Mouse (Mus musculus): ENCODE measurements at regions not wholly inside any gene's neighbourhood (a gene's known extent, or its start where the extent isn't known, plus 50 kb on each side); places are given as distances from the start of the nearest gene placed in this dataset.

GRCm38 (mm10) chr4:124178401-124179018, 260.7 kb upstream of the 4930535I16Rik start:
- DNase-seq (ENCODE audit: low read depth, low spot score): no peak

GRCm38 (mm10) chr4:124175531-124175930, 257.7 kb upstream of the 4930535I16Rik start:
- no peak for DNase-seq (ENCODE audit: low read depth, low spot score)

GRCm38 (mm10) chr4:124154627-124155026, 236.8 kb upstream of the 4930535I16Rik start:
- no peak for DNase-seq (ENCODE audit: low read depth, low spot score)

DNA sequence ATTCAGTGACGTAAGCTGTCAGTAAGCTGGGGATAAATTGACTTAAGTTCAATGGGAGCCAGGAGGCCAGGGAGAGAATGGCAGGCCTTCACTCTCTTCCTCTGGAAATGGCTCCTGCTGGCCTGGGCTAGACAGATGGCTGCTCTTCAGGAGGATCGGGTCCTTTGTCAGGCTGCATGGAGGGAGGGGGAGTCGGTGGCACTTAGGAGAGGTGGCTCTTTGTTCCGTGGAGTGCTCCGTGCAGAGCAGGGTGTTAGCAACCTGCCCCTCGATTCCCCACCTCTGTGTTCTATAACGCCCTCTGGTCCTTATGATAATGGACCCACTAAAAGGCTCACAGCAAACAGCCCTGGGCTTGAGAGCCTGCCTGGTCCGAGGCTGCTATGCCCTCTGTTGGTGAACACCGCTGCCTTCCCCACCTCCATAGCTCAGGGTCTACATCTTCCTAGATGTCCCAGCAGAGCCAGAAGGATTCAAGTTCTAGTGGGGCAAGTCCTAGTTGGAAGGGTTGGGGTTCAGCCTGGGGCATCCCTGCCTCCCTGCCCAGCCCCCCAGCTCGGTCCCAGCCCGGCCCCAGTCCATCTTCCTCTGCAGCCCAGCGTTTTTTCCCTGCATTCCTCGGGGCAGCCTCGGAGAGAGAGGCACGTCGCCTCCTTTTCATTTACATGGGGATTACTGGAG, 232.1 kb upstream of the 4930535I16Rik start:
- no peak for DNase-seq (ENCODE audit: low read depth, low spot score)

GRCm38 (mm10) chr4:124149037-124149436, 231.2 kb upstream of the 4930535I16Rik start:
- no peak for DNase-seq (ENCODE audit: low read depth, low spot score)

- no peak for DNase-seq (ENCODE audit: low read depth, low spot score)
Observed at GRCm38 (mm10) chr4:124147276-124147675, 229.5 kb upstream of the 4930535I16Rik start.

GRCm38 (mm10) chr4:124146135-124146534, 228.3 kb upstream of the 4930535I16Rik start:
- DNase-seq (ENCODE audit: low read depth, low spot score): no peak

GRCm38 (mm10) chr4:124143630-124144029, 225.8 kb upstream of the 4930535I16Rik start:
- no peak for DNase-seq (ENCODE audit: low read depth, low spot score)

- no peak for DNase-seq (ENCODE audit: low read depth, low spot score)
Observed at GRCm38 (mm10) chr4:124143226-124143625, 225.4 kb upstream of the 4930535I16Rik start.

DNA sequence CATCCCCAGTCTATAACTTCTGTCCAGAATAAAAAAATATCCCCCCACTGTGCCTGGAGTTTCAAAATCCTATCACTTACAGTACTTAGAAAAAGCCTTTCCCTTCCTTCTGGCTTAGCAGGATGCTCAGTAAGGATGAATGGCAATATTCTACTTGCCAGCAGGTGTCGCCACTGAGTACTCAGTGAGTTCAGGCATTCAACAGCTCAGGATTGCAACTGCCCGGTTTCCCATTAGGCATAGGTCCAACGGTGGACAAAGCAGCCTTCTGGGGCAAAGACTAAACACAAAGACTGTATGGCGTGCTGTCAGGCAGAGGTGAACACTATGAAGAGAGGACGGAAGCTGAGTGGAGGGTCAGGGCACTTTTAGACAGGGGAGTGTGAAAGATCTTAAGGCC, 224.3 kb upstream of the 4930535I16Rik start:
- peak; percentile 73 for DNase-seq (ENCODE audit: low read depth, low spot score)

GRCm38 (mm10) chr4:124135165-124135470, 217.3 kb upstream of the 4930535I16Rik start:
- no peak for DNase-seq (ENCODE audit: low read depth, low spot score)

GRCm38 (mm10) chr4:124134341-124135164, 216.7 kb upstream of the 4930535I16Rik start:
- DNase-seq (ENCODE audit: low read depth, low spot score): no peak

DNA sequence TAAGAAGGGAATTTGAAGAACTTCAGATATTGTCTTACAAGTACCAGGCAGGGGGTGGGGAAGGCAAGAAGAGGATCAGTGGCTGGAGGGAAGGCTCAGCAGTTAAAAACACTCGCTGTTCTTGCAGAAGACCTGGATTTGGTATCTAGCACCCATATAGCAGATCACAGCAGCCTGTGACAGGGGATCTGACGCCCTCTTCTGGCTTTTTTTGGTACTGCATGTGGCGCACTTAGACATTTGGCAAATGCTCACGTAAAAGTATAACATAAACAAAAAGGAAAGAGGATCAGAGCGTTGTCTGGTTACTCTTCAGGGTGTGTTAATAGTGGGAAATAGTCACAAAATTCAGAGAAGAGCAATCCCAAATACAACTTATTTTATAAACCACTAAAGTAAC, 213.1 kb upstream of the 4930535I16Rik start:
- peak; percentile 14 for DNase-seq (ENCODE audit: low read depth, low spot score)

GRCm38 (mm10) chr4:124126258-124126657, 208.4 kb upstream of the 4930535I16Rik start:
- DNase-seq (ENCODE audit: low read depth, low spot score): no peak

DNA sequence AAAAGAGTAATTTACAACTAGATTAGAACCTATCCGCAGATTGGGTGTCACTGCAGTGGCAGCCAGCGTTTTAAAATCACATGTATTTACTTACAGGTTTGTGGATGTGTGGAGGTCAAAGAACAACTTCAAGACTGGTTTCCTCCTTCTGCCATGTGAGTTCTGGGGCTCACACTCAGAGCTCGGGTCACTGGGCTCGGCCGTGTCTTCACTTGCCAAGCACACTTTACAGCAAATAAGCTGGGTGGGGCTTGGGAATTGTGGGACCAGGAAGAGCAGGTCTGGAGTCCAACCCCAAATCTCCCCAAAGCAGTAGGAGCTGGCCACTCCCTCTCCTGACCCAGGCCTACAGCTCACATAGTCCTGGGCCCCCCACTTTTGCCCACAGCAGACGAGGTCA, 202.5 kb upstream of the 4930535I16Rik start:
- no peak for DNase-seq (ENCODE audit: low read depth, low spot score)

- no peak for DNase-seq (ENCODE audit: low read depth, low spot score)
Observed at GRCm38 (mm10) chr4:124113856-124114345, 196.1 kb upstream of the 4930535I16Rik start.

DNA sequence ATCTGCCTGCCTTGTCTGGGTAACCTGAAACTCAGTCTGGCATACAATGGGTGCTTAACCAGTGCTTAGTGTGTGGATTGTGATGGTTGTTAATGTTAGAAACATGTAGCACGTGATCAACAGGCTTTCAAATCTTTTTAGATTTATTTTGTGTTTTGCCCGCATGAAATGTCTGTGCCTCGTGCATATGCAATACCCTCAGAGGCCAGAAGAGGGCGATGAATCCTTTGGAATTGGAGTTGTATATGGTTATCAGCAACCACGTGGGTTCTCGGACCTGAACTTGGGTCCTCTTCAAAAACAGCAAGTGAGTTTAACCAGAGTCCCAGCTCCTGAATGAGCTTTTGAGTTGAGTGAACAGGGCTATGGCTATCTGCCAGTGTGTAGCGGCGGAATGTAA, 192.9 kb upstream of the 4930535I16Rik start:
- peak; percentile 15 for DNase-seq (ENCODE audit: low read depth, low spot score)

GRCm38 (mm10) chr4:124109371-124109770, 191.5 kb upstream of the 4930535I16Rik start:
- DNase-seq (ENCODE audit: low read depth, low spot score): no peak

GRCm38 (mm10) chr4:124102684-124103083, 184.9 kb upstream of the 4930535I16Rik start:
- peak; percentile 45 for DNase-seq (ENCODE audit: low read depth, low spot score)

DNA sequence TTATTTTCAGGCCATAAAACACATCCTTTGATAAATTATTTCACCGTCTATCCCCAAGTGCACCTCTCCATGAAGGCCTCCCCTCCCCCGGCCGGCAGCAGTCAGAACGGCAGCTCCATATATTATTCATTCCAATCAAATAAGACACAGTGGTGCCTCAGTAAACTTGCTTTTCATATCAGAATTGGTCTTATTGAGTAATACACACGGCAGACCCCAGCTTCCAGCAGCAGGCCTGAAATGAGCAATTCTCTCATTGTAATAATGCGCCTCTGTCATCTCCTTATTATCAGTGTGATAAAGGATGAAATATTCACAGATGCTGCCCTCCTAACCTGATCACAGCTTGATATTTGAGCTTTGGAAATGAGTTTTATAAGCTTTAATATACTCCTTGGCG, 169.0 kb upstream of the 4930535I16Rik start:
- no peak for DNase-seq (ENCODE audit: low read depth, low spot score)

GRCm38 (mm10) chr4:124086254-124086653, 168.4 kb upstream of the 4930535I16Rik start:
- DNase-seq (ENCODE audit: low read depth, low spot score): no peak

DNA sequence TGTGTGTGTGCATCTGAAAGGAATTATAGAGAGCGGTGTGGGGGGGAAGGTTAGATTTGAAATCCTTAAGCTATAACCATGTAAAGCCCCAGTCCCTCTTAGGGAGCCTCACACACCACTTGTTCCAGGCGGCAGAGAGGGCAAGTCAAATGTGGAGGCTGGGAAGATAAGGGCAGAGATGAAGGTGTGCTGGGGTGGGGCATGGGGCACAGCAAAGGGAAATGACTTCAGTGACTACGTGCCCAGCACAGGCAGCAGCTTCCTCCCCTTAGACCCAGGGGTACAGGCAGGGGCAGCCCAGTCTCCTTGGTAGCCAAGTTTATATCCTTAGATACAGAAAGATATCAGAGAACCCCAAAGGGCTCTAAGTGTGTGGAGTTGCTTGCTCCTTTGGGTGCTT, 161.8 kb upstream of the 4930535I16Rik start:
- no peak for DNase-seq (ENCODE audit: low read depth, low spot score)

GRCm38 (mm10) chr4:124075551-124075950, 157.7 kb upstream of the 4930535I16Rik start:
- DNase-seq (ENCODE audit: low read depth, low spot score): no peak
